Mouse (Mus musculus) hindbrain, embryonic 15.5 days (tissue): ENCODE results near the gene Ccdc84. TPM values are rescaled to one million over a fixed set of nuclear protein-coding genes. Genes with fewer than 3 reads are reported as not detected.
"Not testable (repeated sequence)": the region's sequence is repeated elsewhere in the genome, so short reads cannot be mapped to it uniquely, and the experiment has no call there.

Experiments used
- ATAC-seq: fragments of 200-750 bp; cut with Nextera tagmentation; 2 replicates; pipeline ENCODE4 v1.8.0; 2017; ENCODE audit warnings: low read depth, moderate number of reproducible peaks, moderate TSS enrichment; ENCODE audit not compliant: low FRiP score
- H3K27ac ChIP-seq: fragments of 300-500 bp; sonication (generic); replicated peaks from 2 replicates; pipeline ENCODE4 v1.5.1; 2015; ENCODE audit warnings: mild to moderate bottlenecking, inconsistent platforms
- H3K27me3 ChIP-seq: fragments of 300-500 bp; sonication (generic); 2 replicates; pipeline ENCODE4 v1.6.1; 2015; ENCODE audit warnings: control low read depth, inconsistent platforms
- H3K36me3 ChIP-seq: fragments of 300-500 bp; sonication (generic); 2 replicates; pipeline ENCODE4 v1.6.1; 2015; ENCODE audit warnings: control low read depth, inconsistent platforms
- H3K4me1 ChIP-seq: fragments of 300-500 bp; sonication (generic); replicated peaks from 2 replicates; pipeline ENCODE4 v1.6.1; 2015; ENCODE audit warnings: control low read depth, inconsistent platforms
- H3K4me2 ChIP-seq: fragments of 300-500 bp; sonication (generic); 2 replicates; pipeline ENCODE4 v1.6.1; 2015; ENCODE audit warnings: moderate library complexity, mild to moderate bottlenecking, inconsistent platforms
- H3K4me3 ChIP-seq: fragments of 300-500 bp; sonication (generic); 2 replicates; pipeline ENCODE4 v1.5.1; 2015; ENCODE audit warnings: mild to moderate bottlenecking, inconsistent platforms
- H3K9ac ChIP-seq: fragments of 300-500 bp; sonication (generic); 2 replicates; pipeline ENCODE4 v1.6.1; 2015; ENCODE audit warnings: inconsistent platforms
- H3K9me3 ChIP-seq: fragments of 300-500 bp; sonication (generic); 2 replicates; pipeline ENCODE4 v1.6.1; 2016; ENCODE audit warnings: control low read depth, inconsistent platforms
- WGBS: fragments of 180-500 bp; shearing (Covaris S2); methylation state at CpG from one replicate; pipeline ENCODE4 v1.1.7; 2015; 5-methylcytosine and 5-hydroxymethylcytosine counted together
- polyA plus RNA-seq: library from polyadenylated mRNA; unstranded; fragments of >200 nt; fragmentation: Nextera tagmentation; extraction: Ambion mirVana; gene quantifications from 2 replicates; pipeline ENCODE4 v1.2.1, GENCODE M21; 2015

The Ccdc84 gene
- 32.0 and 34.9 TPM in 2 replicates for polyA plus RNA-seq

DNA sequence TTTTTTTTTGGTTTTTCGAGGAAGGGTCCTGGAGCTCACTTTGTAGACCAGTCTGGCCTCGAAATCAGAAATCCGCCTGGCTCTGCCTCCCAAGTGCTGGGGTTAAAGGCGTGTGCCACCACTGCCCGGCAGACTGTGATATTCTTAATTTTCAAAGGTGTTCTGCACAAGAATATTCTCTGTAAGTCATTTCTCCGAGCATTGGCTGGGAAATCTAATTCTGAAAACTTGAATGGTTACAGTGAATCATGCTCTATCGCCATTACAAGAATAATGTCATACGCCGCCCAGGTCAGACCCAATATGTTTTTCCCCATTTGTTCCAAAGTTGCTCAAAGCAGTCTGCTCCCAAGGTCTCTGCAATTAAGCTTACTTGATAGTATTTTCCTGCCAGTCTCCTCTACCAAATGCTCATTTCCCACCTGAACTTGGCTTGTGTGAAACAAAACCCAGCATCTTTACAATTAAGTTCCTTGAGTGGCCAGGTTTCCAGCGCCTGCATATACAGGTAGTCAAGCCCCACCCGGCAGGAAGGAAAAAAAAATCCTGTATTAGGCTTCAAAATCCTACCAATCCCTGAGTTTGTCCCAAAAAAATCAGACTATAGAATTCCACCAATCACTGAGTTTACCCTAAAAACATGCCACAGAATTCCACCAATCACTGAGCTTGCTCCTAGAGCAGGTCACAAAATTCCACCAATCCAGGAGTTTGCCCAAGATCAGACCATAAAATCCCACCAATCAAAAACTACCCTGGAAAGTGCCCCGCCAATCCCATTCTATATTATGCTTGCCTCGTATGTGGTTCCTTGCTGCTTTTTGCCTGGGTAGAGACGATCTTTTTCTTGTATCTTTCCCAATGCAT lies at the start of gene Ccdc84:
Gene Ccdc84, minus strand, starts transcription at position 51 of the 867 bp plus-strand sequence.
- ATAC-seq, result no peak
- Histone ChIP-seq H3K4me3 (peak within 1 kb of the TSS; percentile 74), H3K27ac (peak within 1 kb of the TSS; percentile 79), H3K4me2 (peak within 1 kb of the TSS; percentile 80), H3K27me3 (no peaks in the 10 kb centered on the region), H3K9me3 (no peaks in the 10 kb centered on the region), H3K36me3 (peaks cover 8% of the 10 kb centered on the region), H3K9ac (peak within 1 kb of the TSS; percentile 74), H3K4me1 (peaks cover 17% of the 10 kb centered on the region)
- WGBS, result 77% methylated on average over 14 of the region's 14 CpGs

DNA sequence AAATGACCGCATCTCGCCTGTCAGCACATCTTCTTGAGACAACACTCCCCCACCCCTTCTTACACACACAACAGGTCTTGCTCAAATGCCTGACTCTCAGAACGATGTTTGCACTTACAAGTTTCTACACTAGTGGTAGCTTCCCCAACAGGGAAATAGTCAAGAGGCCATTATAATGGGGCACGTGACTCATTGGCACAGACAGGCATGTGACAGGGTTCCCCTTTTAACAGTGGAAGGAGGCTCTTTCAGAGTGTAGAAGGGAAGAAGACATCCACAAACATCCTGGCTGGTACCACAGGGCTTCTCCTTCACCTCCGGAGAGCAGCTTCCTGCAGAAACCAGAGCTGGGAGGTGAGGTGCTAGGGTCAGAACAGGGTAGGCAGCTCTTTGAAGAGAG lies 43.6 kb upstream of the Ccdc84 start:
- no peak overlapping the region for H3K4me2 ChIP-seq

DNA sequence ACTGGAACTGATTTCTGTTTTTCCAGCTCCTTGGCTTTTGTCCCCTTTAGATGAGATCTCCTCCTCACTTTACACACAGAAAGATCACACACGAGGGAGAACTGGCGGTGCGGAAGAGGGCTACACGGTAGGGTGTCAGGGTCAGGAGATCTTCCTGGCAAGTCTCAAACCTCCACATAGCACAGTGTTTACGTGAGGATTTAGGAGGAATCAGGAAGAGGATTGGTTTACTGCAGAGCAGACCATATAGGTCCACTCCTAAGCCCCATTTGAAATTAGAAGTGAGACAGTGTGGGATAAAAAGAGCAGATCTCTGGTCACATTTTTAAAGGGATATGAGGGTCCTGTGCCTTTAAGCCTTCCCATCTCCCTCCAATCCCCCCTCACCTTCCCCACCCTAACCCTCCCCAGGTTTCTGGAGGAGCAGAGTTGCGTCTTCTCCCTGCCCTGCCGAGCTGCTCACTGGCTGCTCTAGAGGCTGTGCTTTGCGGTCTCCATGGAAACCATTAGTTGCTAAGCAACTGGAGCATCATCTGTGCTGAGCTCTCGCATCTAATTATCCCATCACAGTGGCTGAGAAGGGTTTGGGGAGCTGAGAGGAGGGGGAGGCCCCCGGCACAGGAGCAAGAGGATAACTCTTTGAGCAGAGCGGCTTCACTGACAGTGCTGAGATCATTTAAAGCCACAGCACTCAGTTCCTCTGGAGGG lies 38.8 kb upstream of the Ccdc84 start:
- Histone ChIP-seq H3K9me3 (no peaks in the 10 kb centered on the region), H3K27me3 (no peaks in the 10 kb centered on the region; the same call in 1 of the 2 replicates), H3K4me3 (peak overlapping the region; percentile 12), H3K27ac (peak overlapping the region; percentile 87), H3K4me1 (peaks cover 40% of the 10 kb centered on the region), H3K9ac (peak overlapping the region; percentile 4; the same call in 1 of the 2 replicates), H3K36me3 (no peaks in the 10 kb centered on the region), H3K4me2 (peak overlapping the region; percentile 50)
- 1% methylated on average over 11 of the region's 11 CpGs for WGBS
- peak; percentile 95 for ATAC-seq

More for the DNA sequence above, 43.6 kb upstream of the Ccdc84 start:
- H3K9ac ChIP-seq, result no peak overlapping the region
- no peak overlapping the region for H3K27ac ChIP-seq
- no peaks in the 10 kb centered on the region for H3K36me3 ChIP-seq
- ATAC-seq, result no peak
- peaks cover 19% of the 10 kb centered on the region for H3K4me1 ChIP-seq
- 81% methylated on average over 5 of the region's 5 CpGs for WGBS
- no peaks in the 10 kb centered on the region for H3K27me3 ChIP-seq
- H3K4me3 ChIP-seq, result no peak overlapping the region
- H3K9me3 ChIP-seq, result no peaks in the 10 kb centered on the region

DNA sequence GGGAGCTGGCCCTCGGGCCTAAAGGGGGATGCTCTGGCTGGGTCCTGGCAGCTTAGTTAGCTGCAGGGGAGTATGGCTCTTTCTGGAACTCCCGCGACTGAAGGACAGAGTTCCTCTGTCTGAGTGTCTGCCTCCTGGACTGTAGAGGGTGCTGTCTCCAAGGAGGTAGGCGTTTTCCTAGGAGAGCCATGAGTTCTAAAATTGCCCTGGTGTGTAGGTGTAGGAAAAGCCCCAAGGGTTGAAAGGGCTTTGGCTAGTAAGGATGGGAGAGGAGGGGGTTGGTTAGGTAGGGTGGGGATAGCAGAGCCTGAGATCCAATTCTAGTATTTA lies 36.5 kb upstream of the Ccdc84 start, which contains the start of gene Upk2:
Gene Upk2, minus strand, starts transcription at position 86 of the 330 bp plus-strand sequence.
- Histone ChIP-seq H3K36me3 (no peaks in the 10 kb centered on the region), H3K4me1 (peaks cover 40% of the 10 kb centered on the region), H3K27me3 (no peaks in the 10 kb centered on the region; the same call in 1 of the 2 replicates), H3K9ac (no peak within 1 kb of the TSS), H3K27ac (no peak within 1 kb of the TSS), H3K9me3 (no peaks in the 10 kb centered on the region), H3K4me3 (no peak within 1 kb of the TSS), H3K4me2 (no peak within 1 kb of the TSS)
- WGBS, result 33% methylated on average over 4 of the region's 4 CpGs
- no peak for ATAC-seq

DNA sequence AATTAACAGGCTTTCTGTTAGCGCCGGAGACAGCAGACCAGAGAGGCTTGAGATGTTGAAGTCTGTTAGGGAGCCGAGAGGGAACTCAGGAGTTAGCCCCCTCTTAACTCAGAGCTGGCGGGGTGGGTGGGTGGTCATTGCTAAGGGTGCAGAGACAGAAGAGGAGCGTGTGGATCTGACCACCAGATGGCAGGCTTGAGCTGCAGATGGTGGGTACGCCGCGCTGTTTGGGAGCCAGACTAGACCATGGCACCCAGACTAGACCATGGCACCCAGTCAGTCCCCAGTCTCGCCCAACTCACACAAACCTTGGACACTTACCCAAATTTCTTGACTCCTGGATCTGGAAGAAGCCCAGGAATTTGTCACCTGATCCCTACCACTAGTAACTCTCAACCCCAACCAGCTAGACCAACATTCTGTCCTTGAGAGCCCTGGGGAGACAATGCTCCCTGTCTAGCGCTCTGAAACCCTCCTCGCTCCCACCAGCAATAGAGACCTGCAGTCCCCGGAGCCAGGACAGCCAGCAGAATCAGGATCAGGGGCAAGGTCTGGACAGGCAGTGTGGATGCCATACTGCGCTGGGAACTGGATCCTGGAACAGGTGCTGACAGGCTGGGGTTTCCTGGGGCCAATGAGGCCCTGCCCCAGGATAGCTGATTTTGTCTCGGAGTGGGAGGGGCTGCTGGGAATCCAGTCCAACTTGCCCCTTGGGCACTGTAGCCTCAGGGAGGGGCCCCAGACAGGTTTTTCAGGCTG lies 35.9 kb upstream of the Ccdc84 start:
- Histone ChIP-seq H3K9me3 (no peaks in the 10 kb centered on the region), H3K9ac (no peak overlapping the region), H3K27me3 (no peaks in the 10 kb centered on the region; the same call in 1 of the 2 replicates), H3K27ac (no peak overlapping the region), H3K4me1 (peaks cover 40% of the 10 kb centered on the region), H3K4me3 (no peak overlapping the region), H3K36me3 (no peaks in the 10 kb centered on the region), H3K4me2 (no peak overlapping the region)
- WGBS, result 11% methylated on average over 14 of the region's 14 CpGs
- ATAC-seq, result peak; percentile 75

DNA sequence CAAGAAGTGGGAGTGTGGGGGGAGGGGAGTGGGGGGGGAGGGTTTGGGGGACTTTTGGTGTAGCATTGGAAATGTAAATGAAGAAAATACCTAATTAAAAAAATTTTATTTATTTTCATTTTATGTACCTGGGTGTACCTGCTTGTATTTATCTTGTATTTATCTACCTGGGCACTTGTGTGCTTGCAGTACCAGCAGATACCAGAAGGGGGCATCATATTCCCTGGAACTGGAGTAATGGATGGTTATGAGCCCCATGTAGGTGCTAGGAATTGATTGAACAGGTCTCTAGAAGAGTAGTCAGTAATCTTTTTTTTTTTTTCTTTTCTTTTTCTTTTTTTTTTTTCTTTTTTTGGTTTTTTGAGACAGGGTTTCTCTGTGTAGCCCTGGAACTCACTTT lies 32.0 kb upstream of the Ccdc84 start:
- Histone ChIP-seq H3K9ac (no peak overlapping the region), H3K4me1 (peaks cover 7% of the 10 kb centered on the region), H3K4me3 (no peak overlapping the region), H3K4me2 (no peak overlapping the region), H3K9me3 (no peaks in the 10 kb centered on the region), H3K36me3 (no peaks in the 10 kb centered on the region), H3K27me3 (no peaks in the 10 kb centered on the region; the same call in 1 of the 2 replicates), H3K27ac (no peak overlapping the region)
- no peak for ATAC-seq

DNA sequence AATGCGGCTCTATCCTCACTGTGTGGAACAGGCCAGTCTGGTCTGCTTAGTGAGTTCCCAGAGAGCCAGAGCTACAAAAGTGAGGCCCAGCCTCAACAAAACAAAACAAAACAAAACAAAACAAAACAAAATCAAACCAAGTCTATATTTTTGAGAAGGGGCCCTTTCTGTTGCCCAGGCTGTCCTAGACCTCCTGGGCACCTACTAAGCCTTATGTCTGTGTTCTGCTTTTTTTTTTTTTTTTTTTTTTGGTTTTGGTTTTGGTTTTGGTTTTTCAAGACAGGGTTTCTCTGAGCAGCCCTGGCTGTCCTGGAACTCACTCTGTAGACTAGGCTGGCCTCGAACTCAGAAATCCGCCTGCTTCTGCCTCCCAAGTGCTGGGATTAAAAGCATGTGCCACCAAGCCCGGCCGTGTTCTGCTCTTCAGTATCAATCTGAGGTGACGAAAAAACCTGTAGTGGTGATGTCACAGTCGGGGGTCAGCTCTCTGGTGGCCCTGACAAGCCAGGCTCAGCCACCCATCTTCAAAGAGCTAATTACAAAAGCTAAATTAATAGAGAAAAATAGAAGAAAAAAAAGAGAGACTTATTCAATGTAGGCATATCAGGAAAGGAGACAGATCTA lies 26.1 kb upstream of the Ccdc84 start:
- H3K4me2 ChIP-seq, ATAC-seq: not testable (repeated sequence)
- WGBS, result 87% methylated on average over 7 of the region's 7 CpGs

DNA sequence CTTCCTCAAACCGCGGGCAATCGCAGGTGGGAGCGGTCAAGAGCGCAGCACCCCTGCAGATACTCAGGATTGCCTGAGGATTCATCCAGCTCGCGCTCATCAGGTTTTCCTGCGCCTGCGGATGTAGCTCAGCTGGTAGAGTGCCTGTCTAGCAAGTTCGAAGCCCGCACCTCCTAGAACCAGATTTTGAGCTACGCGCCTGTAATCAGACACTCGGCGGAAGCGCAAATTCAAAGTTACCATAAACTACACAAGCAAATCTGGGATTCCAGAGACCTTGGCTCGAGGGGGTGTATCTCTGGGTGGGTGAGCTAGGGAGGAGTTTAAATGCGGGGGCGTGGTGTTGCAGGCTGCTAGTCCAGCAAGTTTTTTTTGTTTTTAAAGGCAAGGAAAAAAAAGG lies 22.6 kb upstream of the Ccdc84 start, which contains the start of gene Foxr1:
Gene Foxr1, minus strand, starts transcription at position 176 of the 400 bp plus-strand sequence.
- H3K4me3 ChIP-seq, result no peak within 1 kb of the TSS
- ATAC-seq, result no peak
- 77% methylated on average over 19 of the region's 19 CpGs for WGBS

More for the DNA sequence above, 26.1 kb upstream of the Ccdc84 start:
- not testable (repeated sequence) for H3K27me3 ChIP-seq, H3K4me1 ChIP-seq, H3K4me3 ChIP-seq, H3K9ac ChIP-seq, H3K9me3 ChIP-seq, H3K36me3 ChIP-seq, H3K27ac ChIP-seq

DNA sequence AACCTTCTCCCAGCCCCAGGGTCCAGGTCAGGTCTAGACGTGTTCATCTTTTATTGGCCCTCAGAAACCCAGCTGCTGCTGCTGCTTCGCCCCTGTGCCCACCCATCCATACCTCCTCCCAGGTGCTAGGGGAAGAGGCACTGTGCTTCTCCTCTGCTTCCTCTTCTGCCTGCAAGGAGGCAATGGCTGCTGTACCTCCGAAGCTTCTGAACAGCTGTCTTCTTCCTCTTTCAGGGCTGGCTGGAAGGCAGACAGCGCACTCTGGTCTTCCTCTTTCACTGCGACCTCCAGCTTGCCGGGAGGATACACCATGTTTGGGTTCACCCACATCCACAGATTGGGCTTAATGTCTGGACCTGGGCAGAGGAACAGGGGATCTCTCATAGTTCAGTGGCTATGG lies 17.4 kb upstream of the Ccdc84 start:
- Histone ChIP-seq H3K27me3 (no peaks in the 10 kb centered on the region), H3K4me2 (no peak overlapping the region), H3K9ac (no peak overlapping the region), H3K36me3 (no peaks in the 10 kb centered on the region), H3K9me3 (no peaks in the 10 kb centered on the region), H3K27ac (no peak overlapping the region), H3K4me3 (no peak overlapping the region), H3K4me1 (no peaks in the 10 kb centered on the region)
- no peak for ATAC-seq
- WGBS, result 84% methylated on average over 6 of the region's 6 CpGs

More for the DNA sequence above, 22.6 kb upstream of the Ccdc84 start, which contains the start of gene Foxr1:
- Histone ChIP-seq H3K4me2 (no peak within 1 kb of the TSS), H3K27me3 (no peaks in the 10 kb centered on the region), H3K9me3 (no peaks in the 10 kb centered on the region), H3K9ac (no peak within 1 kb of the TSS), H3K4me1 (no peaks in the 10 kb centered on the region), H3K36me3 (no peaks in the 10 kb centered on the region), H3K27ac (no peak within 1 kb of the TSS)

DNA sequence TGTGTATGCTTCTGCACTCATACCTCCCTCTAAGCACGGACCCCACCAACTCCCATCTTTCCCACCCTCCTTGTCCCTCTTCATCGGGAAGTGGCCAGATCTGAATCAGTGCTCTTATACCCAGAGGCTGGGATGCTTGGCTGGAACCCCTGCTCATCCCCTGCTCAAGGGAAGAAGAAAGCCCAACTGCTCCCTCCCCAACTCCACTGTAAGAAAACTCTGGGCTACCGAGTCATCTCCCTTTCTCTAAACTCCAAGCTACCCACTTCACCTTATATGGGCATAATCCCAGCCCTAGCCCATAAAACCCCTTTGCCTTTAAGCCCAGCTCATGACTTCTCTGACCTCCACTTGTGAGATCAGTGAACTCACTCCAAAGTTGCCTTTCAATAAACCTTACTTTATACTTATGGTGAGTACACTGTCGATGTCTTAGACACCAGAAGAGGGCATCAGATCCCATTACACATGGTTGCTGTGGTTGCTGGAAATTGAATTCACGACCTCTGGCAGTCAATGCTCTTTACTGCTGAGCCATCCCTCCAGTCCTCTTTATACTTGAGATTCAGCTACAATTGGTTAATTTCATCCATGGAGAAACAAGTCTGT lies 14.3 kb upstream of the Ccdc84 start:
- H3K4me1 ChIP-seq, result no peaks in the 10 kb centered on the region
- H3K4me2 ChIP-seq, result no peak overlapping the region
- no peaks in the 10 kb centered on the region for H3K27me3 ChIP-seq
- H3K9ac ChIP-seq, result no peak overlapping the region
- 58% methylated on average over 5 of the region's 5 CpGs for WGBS
- H3K9me3 ChIP-seq, result no peaks in the 10 kb centered on the region
- H3K4me3 ChIP-seq, result no peak overlapping the region
- no peaks in the 10 kb centered on the region for H3K36me3 ChIP-seq
- ATAC-seq, result no peak
- no peak overlapping the region for H3K27ac ChIP-seq

DNA sequence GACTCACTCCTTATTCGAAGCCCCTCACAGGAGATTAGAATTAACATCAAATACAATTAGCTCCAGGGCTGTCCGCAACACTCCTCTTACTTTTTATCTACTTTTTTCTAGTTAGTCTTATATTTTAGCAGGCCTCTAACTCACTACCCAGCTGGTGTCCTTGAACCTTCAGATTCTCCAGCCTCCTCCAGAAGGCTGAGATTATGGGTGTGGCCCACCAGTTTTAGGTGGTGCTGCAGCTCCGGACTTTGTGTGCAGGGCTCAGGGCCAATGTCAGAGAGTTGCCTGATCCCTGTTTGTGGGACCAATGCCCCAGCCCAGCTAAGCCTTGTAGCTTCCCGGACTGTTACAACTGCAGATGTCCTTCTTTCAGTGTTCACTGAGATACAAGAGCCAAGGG lies 5.2 kb upstream of the Ccdc84 start:
- H3K9ac ChIP-seq, result no peak overlapping the region
- no peak overlapping the region for H3K4me2 ChIP-seq
- H3K36me3 ChIP-seq, result no peaks in the 10 kb centered on the region
- peaks cover under 1% of the 10 kb centered on the region; the same call in 1 of the 2 replicates for H3K4me1 ChIP-seq
- WGBS, result 89% methylated on average over 4 of the region's 4 CpGs
- no peaks in the 10 kb centered on the region for H3K9me3 ChIP-seq
- no peak for ATAC-seq
- no peaks in the 10 kb centered on the region for H3K27me3 ChIP-seq
- no peak overlapping the region for H3K27ac ChIP-seq
- no peak overlapping the region for H3K4me3 ChIP-seq
